Mouse (Mus musculus) cerebellum, postnatal 10 days (tissue): Measurements from ENCODE around the gene Sox5.
"Not testable (repeated sequence)": the region's sequence is repeated elsewhere in the genome, so short reads cannot be mapped to it uniquely, and the experiment has no call there.

Experiments
- DNase-seq, 2 experiments: peaks; one replicate each; pipeline ENCODE4 v3.0.0; 2021; ENCODE audit warnings: mixed read lengths in 2 of 2

The Sox5 gene

GRCm38 (mm10) chr6:144265752-144266151, 516.0 kb downstream of the Sox5 start:
- DNase-seq = no peak

GRCm38 (mm10) chr6:144265004-144265403, 516.8 kb downstream of the Sox5 start:
- DNase-seq = no peak

DNA sequence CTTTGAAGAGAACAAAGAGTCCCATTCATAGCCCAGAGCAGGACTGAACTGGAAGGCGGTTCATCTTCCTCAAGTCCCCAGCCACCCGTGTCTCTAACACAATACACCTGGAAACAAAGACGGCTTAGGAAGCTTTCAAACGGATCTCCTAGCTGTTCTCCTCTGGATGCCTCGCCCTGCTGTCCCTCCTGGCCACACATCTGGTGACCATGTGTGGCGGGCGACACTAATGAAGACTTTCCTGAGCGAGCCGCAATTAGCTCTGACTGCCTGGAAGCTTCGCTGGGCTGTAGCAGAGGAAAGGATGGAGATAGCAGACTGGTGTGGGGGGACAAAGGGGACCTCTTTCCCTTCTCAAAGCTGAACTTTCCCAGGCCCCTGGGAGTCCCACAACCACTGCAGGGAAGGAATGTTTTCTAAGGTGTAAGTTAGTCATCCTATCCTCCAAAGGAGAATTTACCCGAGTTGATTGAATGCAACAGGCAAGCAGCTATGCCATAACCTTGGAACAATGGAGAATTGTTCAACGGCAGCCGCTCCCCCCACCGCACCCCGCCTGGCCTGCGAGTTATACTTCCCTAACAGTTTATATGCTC, 517.4 kb downstream of the Sox5 start:
- no peak for DNase-seq

GRCm38 (mm10) chr6:144256500-144256899, 525.3 kb downstream of the Sox5 start:
- peak; percentile 23 to 31 for DNase-seq

DNA sequence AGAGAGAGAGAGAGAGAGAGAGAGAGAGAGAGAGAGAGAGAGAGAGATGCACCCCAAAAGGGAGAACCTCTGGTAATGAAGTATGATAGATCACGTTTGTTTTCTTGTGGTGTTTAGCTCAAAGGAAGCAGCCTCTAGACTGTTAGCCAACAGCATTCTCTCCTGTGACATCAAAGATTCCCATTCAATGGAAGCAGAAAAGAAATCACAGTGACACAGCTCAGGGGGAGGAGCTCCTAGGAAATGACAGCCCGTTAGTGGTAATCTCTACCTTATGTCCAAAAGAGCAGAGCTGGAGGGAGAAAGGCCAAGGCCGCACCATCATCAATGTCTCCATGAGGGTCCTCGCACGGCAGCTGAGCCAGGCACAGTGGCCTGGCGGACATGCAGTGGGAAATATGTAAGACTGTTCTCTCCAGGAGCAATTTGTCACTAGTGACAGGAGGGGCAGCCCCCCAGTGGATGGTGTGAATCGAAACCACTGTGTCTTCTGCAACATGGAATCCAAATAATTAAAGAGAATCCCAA, 529.5 kb downstream of the Sox5 start:
- no peak for DNase-seq

GRCm38 (mm10) chr6:144251222-144252170, 530.3 kb downstream of the Sox5 start:
- no peak for DNase-seq

- DNase-seq = no peak
Measured at GRCm38 (mm10) chr6:144250625-144251181, 531.1 kb downstream of the Sox5 start.

DNA sequence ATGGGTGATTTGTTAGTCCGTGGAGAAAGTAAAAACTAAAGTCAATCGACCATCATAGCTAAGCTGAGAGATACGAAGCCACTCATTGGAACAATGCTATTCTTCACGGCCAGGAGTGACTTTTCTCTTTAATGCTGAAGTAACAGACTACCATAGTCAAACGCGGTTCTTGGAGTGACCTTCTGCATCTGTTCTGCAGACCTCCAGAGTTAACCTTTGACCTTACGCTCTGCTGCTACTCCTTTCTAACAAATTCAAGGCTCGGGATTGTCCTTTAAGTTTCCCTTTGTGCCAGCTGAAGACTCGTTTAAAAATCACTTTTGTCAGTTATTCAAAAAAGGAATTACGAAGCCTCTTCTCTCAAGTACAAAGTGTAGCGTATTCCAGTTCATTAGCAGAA, 545.2 kb downstream of the Sox5 start:
- no peak for DNase-seq

DNA sequence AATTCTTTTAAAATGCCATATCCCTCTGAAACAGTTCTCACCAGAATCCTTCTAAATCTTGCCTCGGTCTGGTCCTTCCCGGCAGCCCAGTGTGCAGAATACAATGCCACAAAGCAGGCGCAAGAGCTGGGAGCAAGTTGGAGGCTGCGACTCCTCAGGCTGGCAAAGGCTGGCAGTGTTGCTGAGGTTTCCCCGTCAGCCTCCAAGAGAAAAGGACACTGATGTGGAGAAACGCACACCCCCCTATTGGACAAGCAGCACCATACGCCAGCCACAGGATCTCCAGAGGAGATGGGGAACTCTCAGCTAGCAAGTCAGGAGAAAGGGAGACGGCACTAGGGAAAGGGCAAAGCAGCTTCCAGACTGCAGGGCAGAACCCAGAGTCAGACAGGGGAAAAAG, 577.8 kb downstream of the Sox5 start:
- peak; percentile 68 to 75 for DNase-seq

GRCm38 (mm10) chr6:144203013-144203412, 578.8 kb downstream of the Sox5 start:
- no peak for DNase-seq

GRCm38 (mm10) chr6:144201402-144202040, 580.3 kb downstream of the Sox5 start:
- no peak for DNase-seq

DNA sequence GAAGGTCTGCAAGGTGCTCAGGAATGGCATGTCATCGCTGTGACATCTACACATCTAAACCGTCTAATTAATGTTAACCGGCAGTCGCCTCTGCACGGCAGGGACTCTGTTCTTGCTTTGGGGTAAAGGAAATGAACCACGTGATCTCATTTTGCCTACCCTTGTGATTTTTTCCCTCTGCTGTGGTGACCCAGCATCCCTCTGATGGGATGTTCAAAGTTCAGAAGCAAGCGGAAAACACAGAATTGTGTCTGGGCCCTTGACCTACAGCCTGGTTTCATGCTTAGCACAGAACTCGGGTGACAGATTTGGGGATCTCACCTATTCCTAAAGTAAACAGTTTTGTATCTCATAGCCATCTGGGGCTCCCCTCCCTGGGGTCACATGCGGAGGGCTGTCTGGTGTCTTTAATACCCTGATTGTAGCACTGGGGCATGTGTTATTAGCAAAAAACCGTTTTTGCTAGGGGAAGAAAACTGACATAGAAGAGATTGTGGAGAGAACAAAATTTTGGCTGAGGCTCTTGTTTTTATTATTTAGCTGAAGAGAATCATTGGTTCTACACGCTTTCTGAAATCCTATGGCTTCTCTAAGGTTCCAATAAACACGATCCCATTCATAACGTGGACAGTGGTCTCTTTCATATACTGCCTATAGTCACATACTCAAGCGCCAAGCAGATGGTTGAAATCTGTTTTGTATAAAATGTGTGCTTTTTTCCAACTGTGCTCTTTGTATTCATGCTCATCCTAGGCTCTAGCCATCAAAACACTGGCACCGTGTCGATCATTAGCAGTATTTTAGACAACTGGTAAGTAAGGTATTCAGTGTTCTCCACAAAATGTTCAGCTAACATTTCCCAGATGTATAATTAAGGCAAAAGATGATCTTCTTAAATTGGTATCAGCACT, 584.3 kb downstream of the Sox5 start:
- no peak for DNase-seq

DNA sequence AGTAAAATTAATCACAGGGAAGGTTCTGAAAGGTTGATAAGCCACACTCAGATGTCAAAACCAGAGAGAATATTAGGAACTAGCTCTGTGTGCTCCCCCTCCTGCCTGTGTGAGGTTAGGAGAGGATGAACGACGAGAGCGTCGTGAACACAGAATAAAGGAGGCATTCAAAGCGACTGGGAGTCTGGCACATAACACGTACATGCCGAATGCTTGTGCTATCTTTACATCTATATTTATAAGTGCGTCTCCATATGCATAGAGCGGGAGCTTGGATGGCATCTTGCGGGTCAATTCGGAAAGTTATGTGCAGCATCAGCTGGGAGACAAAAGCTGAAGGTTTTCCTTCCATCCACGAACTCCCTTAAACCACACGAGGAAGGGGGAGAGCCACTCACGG, 585.8 kb downstream of the Sox5 start:
- DNase-seq = no peak

- DNase-seq = no peak
Measured at GRCm38 (mm10) chr6:144183087-144183486, 598.7 kb downstream of the Sox5 start.

- not testable (repeated sequence) for DNase-seq
Measured at GRCm38 (mm10) chr6:144182429-144182828, 599.3 kb downstream of the Sox5 start.

GRCm38 (mm10) chr6:144181083-144181866, 600.5 kb downstream of the Sox5 start:
- peak; percentile 61 to 69 for DNase-seq

GRCm38 (mm10) chr6:144179111-144179510, 602.7 kb downstream of the Sox5 start:
- no peak for DNase-seq

- DNase-seq = no peak
Measured at GRCm38 (mm10) chr6:144176674-144177073, 605.1 kb downstream of the Sox5 start.

DNA sequence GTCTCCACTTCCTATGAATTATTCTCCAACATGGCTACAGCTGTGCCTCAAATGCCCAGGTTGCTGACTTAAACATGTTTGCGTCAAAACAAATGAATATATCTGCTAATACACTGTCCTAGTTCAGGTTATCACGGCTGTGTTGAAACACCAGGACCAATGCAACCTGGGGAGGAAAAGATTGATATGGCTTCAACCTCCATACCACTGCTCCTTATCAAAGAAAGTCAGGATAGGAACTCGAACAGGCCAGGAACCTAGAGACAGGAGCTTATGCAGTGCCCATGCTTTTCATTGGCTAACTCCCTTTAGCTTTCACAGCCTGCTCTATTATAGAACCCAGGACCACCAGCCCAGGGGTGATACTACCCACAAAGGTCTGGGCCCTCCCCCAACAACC, 606.2 kb downstream of the Sox5 start:
- no peak for DNase-seq

DNA sequence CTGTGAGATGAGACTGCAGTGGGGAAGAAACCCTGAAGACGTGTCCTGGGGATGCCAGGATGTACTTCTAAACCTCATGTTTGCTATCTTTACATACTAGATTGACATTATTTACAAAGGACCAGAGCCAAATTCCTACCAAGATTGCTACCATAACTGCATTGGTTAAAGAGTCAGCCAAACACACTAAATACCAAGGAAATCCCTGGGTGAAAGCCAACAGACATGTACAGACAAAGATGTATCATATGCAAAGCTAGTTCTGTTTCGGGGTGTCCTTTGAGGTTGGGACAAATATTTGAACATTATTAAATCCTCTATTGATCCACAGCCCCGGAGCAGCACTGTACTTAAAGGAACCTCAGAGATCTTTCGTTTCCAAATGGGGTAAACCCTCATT, 611.2 kb downstream of the Sox5 start:
- no peak for DNase-seq

- DNase-seq = no peak
Measured at GRCm38 (mm10) chr6:144169791-144170190, 612.0 kb downstream of the Sox5 start.
